Mouse (Mus musculus) neutrophil, adult 5-6 weeks (primary cell): Measurements from ENCODE around the gene Plk2. TPM values are rescaled to one million over a fixed set of nuclear protein-coding genes. Genes with fewer than 3 reads are reported as not detected.
"Not testable (repeated sequence)": the region's sequence is repeated elsewhere in the genome, so short reads cannot be mapped to it uniquely, and the experiment has no call there.

Source experiments
- ATAC-seq: fragments of 151-379, 151-347 bp; 2 replicates; pipeline ENCODE4 v1.8.0; 2017; ENCODE audit warnings: mild to moderate bottlenecking, moderate TSS enrichment; ENCODE audit not compliant: insufficient number of reproducible peaks, poor library complexity, low FRiP score, severe bottlenecking; ENCODE audit errors: extremely low read depth
- total RNA-seq: library from RNA; stranded (forward); fragments of 200-1000 nt; gene quantifications from 2 replicates; pipeline ENCODE4 v1.2.3, GENCODE M21; 2017

Gene Plk2
- total RNA-seq, 1 experiment from 2014 or later: 93.8 TPM

DNA sequence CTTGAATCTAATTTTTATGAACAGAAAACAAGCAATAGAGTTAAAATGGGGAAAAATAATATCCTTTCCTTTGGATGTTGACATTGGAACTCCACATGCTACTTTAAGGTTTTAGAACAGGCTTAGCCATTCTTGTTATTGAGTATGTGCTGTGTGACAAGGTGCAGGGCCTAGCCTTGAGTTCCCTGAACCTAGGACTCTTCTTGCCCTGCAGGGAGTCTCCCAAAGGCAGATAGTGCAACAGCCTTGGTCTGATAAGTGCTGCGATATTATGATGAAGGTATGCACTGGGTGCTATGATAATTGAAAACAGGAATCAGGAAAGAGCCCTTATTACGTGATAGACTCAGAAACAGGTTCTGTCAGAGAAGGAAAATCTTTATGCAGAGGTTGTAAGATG is 7.0 kb downstream of the Plk2 start:
- no peak for ATAC-seq

DNA sequence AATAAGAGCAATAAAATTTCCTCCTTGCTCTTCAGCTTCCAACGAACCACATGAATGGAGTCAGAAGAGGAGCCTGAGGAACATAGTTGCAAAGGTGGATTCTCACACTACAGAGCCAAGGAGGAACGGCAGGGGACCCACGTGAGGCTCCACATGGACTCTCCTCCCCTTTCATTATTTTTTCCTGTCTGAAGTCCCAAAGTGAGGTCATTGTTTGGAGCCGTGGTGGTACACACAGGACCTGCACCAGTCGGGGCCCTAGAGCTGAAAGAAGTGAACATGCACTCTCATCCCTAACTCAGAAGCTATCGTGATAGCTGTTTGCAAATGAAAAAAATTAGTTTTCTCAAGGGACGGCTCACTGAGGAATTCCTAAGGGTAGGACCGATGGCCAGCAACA is 9.2 kb downstream of the Plk2 start:
- no peak for ATAC-seq

DNA sequence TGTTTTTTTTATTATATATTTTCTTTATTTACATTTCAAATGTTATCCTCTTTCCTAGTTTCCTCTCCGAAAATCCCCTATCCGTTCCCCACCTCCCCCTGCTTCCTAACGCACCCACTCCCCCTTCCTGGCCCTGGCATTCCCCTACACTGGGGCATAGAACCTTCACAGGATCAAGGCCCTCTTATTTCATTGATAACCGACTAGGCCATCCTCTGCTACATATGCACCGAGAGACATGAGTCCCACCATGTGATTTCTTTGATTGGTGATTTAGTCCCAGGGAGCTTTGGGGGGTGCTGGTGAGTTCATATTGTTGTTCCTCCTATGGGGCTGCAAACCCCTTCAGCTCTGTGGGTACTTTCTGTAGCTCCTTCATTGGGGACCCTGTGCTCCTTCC is 9.8 kb downstream of the Plk2 start:
- not testable (repeated sequence) for ATAC-seq

DNA sequence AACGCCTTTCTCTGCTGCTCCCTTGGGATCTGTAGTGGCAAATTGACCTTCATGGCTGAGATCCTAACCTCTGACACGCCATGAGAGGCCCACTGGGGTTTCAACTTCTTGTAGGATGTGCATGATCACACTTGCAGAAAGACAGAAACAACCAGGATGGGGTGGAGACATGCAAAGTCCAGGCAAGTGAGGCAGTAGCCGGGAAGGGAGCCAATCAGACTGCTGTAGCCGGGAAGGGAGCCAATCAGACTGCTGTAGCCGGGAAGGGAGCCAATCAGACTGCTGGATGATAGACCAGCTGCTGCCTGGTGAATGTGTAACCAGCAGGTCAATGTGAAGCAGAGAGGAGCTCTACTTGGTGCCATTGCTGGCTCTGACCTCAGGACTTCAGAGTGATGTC is 11.3 kb downstream of the Plk2 start:
- ATAC-seq: peak; percentile 84

DNA sequence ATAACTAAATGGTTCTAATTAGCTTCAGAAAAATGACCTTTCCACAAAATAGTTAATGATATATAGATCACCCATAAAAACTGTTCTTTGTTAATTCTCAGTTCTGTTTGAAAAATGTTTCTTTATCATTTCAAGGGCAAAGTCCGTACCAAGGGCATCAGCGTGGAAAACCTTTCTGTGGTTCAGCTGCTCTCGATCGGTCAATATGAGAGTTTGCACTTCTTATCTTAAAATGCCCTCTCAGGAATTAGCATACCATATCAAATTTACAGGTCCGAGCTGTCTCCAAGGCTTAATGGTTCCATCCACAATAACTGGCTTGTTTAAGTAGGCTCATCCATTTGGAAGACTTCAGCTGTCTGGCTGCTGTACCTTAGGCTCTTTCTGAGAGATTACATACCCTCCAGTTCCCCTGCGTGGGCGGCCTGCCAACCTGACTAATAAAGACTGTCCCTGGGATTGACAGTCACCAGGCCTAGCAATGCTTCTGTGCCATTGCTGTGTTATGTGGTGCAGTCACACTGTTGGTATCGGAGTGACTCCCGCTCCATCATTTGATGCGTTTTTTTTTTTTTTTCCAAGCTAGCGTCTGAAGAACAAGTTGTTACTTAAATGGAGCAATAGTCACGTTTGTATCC is 17.8 kb downstream of the Plk2 start:
- no peak for ATAC-seq

DNA sequence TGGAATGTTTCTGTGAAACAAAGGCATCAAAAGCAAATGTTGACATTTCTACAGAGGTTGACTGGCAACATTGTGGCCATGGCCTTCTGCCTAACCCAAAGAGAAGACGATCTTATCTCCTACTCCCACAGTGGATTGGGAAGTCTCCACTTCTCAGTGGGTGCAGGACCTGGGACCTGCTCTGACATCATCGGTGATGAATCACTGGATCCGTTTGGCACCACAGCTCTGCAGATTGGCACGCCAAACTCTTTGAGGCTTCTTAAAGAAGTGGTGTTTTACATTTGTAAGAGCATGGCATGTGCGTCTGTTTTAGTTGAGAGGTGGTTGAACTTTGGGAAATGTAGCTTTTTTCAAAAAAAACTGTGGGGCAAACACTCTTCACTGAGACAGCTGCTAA is 23.8 kb downstream of the Plk2 start:
- ATAC-seq: no peak

DNA sequence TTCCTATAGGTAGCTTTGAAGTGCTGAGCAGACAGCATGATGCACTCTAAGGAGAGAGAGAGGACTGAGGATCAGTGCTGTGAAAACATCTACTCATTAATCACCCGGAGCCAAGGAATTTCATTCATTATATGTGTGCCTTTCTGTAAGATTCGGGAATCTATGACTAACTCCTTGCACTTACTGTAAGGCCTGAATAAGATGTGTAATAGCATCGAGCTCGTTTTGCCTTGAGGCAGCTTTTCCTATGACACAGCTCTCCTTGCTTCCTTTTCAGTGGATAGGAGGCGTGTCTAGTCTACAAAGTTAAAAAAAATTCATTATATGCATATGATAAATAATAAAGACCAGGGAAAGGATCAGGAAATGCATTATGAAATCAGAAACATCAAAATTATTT is 24.8 kb downstream of the Plk2 start:
- ATAC-seq: no peak

DNA sequence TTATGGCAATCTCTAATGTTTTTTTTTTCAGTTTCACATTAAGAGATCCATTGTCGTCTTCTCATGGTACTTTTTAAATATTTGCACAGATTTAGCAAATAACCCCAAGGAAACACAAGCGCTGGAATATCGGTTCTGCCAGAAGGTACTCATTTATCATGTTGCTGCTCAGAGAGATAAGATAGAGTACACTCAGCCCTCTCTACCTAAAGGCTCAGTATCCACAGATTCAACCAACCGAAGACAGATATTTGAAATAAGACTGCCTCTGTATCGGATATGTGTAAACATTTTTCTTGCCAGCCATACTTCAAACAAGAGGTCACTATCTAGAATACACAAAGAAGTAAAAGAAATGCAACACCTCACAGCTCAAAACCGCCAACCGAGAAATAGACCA is 27.6 kb downstream of the Plk2 start:
- no peak for ATAC-seq

DNA sequence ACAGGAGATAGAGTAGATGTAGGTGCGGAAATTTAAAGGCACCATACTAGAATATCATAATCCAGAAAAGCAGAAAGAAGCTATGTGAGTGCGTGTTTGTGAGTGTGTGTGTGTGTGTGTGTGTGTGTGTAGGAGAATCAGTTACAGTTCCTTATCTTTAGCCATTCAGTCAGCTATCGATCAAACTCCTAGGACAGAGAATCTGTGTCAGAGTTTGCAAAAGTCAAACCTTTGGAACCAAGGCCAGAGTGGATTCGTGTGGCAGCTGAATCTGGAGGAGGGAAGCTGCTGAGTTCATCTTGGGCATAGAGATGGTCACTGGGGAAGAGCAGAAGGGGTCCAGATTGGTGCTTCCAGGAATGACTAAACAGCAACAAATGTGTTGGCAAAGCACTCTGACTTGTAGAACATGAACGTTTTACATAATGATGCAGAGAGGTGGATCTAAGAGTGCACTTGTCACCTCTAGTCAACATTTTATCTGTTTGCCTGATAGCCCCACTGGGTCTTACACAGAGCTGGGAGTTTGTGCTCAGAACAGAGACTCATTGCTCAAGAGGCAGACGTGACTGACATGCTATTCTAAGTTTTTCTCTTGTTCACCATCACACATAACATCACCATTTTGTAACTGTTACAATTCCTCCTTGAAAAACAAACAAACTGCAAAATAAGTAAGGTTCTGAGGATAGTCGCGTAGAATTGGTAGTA is 30.8 kb downstream of the Plk2 start:
- ATAC-seq: no peak

DNA sequence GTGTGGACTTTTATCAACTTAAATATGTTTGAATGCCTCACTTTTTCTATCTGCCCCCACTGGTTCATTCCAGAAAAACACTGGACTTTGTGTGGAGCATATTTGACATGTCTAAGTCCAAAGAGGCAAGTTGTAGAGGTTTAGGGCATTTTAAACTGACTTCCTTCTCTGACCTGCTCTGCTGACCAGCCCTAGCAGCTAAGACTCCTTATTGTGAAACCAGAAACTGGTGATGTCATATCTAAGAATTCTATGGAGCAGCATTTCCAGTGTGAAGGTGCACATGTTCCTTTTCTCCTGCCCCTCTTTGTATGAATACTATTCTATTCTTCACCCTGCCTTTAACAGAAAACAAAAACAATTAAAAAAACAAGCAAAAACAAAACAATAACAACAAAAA is 36.5 kb downstream of the Plk2 start:
- no peak for ATAC-seq

DNA sequence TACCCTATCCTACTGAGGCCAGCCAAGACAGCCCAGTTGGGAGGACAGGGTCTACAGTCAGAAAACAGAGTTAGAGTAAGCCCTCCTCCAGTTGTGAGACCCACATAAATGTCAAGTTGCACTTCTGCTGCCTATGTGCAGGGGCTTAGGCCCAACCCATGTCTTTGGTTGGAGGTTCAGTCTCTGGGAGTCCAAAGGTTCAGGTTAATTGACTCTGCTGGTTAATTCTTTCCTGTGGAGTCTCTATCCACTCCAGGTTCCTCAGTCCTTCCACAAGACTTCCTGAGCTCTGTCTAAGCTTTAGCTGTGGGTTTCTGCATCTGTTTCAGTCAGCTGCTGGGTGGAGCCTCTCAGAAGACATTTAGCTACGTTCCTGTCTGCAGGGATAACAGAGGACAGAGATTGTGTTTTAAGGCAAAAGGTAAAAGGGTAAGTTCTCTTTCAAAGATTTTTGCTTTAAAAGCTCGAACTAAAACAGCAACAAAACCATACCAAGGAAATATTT is 37.3 kb downstream of the Plk2 start:
- no peak for ATAC-seq

DNA sequence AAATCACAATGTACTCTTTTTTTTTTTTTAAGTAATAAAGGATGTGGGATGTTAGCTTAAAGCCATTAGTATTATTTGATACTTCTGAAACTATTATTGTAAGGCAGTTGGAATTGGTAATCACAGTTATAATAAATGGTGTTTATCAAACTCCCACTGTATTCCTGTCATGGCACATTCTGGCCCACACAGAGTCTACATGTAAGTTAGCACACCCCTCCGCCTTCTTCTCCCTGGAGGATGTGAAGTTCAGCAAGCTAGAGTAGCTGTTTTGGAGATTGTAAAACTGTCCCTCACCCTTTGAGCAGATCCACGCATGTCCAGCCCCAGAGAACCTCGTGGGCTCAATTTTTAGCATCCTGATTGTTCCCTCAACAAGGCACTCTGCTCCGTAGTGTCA is 37.8 kb downstream of the Plk2 start:
- no peak for ATAC-seq

DNA sequence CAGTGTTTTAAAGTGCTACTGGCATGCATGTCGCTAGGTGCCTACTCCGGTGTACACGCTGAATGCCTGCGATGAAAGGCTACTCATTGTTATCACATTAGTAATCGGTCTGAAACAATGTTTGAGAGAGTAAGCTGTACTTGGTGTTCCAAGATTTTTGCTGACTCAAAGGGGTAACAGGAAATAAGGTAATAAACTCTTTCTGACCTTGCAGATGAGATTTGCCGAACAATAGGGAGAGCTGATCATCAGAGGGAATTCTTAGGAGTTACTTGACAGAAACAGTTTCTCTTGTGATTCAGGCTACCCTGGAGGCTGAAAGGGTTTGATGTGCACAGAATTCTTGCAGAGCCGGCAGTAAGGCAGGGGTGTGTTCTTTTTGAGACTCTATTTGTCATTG is 41.8 kb downstream of the Plk2 start:
- no peak for ATAC-seq

DNA sequence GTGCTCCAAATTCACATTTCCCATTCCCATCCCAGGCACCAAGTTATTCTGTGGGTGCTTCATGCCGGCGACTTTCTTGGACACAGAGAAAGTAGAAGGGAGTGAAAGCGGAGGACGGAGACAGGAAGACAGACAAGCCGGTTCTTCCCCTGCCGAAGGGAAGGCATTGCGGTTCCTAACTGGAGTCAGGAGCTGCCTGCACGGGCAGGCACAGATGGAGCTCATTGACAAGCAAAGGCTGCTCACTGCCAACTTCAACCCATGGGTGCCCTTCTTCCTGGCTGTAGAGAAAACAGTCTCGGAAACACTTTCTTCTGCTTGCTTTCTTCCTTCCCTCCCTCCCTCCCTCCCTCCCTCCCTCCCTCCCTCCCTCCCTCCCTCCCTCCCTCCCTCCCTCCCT is 43.8 kb downstream of the Plk2 start:
- ATAC-seq: no peak

DNA sequence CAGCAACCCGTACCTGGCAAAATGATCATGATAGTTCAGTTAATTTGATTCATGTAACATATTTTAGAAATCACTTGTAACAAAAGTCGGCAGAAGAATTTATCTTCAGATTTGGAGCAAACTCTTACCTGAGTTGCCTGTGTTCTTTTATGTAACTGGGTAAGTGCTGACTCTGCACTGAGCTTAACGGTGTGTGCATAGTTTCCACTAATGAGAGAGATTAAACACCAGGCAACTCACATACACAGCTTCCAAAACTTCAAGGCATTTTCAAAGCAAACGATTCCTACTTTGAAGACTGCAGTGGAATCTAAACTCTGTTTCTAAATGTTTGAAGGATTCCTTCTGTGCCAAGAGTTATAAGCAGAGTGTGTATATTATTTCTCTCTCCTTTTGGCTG is 49.5 kb downstream of the Plk2 start:
- no peak for ATAC-seq

DNA sequence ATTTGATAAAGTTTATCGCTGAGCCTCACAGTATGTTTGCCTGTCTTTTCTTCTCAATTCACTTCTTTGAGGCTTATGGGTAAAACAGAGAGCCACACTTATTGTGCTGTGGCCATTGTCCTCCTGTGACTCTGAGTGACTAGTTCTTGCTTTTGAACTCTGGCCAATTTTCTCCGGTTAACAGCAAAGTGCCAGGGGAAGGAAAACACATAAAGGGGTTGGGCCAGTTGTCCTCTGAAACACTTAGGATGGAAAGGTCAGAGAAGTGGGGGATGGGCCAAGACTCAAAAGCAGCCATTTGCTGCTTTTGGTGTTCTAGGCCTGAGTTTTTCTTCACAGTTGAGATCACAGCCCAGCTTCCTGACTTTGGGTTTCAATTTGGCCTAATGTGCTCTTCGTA is 50.0 kb downstream of the Plk2 start:
- no peak for ATAC-seq

DNA sequence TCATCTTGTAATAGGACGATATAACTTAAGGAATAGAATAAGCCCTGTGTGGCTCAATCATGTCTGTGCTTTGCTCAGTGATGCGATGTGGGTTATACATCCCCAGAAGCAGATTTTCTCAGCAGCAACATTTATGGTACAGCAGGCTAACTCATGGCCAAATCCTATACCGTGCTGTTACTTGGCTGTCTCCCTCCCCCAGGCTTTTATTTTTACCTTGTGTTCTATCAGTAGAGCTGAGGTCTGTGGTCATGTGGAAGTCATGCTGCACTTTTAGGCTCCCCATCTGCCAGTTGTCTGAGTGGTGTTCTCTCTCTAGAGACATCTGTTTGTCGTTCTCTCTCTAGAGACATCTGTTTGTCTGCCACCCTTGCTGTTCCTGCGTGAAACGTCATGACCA is 51.6 kb downstream of the Plk2 start:
- ATAC-seq: no peak

DNA sequence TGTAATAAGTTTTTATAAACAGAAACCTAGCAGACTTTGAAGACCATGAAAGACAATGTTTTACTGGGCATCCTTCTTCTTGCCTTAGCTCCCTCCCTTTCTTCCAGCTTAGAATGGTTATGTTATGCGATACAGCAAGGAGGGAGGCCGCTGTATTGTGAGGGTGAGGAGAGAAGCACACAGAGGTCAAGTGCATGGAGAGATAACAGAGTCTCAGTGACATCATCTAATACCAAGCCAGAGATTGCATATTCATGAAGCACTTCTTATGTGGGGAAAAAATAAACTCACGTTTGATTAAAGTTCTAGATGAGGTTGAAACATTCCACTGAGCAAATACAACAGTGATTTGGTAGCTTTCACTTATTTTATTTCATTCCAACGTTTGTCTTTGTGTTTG is 55.2 kb downstream of the Plk2 start:
- ATAC-seq: no peak
